Mouse (Mus musculus): ENCODE data around the gene Dnajb4. TPM values are rescaled to one million over a fixed set of nuclear protein-coding genes. Genes with fewer than 3 reads are reported as not detected.

Dnajb4 gene
- total and polyA plus RNA-seq, 3 experiments, result 10.7 to 14.6 TPM; not detected in 1

DNA sequence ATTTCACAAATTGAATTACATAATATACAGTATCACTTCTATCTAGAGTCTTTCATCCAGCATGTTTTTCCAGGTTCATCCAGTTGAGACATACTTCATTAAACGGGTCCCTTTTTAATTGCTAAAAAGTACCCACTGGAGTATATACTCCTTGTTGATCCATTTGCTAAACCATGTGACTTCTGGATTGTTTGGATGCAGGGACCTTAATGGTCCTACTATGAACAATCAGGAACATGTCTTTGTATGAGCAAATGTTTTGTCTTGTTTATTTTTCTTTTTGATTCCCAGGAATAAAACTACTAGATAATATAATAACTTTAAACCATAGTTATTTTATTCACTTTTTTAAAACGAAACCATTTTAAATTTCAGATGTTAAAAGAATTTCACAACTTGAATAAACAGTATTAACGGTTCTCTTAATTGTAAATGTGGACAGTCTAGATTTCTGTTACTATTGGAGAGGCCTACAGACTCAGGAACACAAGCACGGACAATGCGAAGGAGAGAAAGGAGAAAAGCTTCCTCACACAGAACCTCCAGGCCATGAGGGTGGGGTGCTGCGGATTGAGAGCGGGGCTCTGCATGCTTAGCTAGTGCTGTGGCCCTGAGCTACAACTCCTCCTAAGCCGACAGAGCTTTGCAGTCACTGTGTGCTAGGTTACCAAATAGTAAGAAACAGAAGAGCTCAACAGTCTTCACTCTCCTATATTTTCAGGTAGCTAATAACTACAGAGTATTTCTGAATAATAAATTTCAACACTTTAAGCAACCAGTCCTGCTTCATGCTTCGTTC, 19.2 kb downstream of the Dnajb4 start:
- H3K4me3 ChIP-seq (ENCODE audit: control insufficient read depth in 1 of 2, insufficient read depth in 1 of 2, low read depth in 2 of 2, low read length in 2 of 2), result peak overlapping the region; percentile 62 to 77
- H3K9me3 ChIP-seq (replicated peaks; ENCODE audit: insufficient read depth, low read length), result no peaks in the 10 kb centered on the region
- peak overlapping the region; percentile 78 for H3K9ac ChIP-seq (ENCODE audit: control insufficient read depth, low read depth, low read length, poor library complexity, severe bottlenecking)
- no peaks in the 10 kb centered on the region for H3K27me3 ChIP-seq (ENCODE audit: control insufficient read depth in 1 of 2, insufficient read depth in 2 of 2, low read length in 2 of 2)
- peak; percentile 63 for TF ChIP-seq MXI1 (IDR thresholded peaks at IDR 0.05; ENCODE audit: low read depth, low read length)
- TF ChIP-seq SMC3 (IDR thresholded peaks at IDR 0.05; ENCODE audit: low read depth, low read length), result no peak
- TF ChIP-seq ZNF384 (IDR thresholded peaks at IDR 0.05; ENCODE audit: low read depth, low read length), result no peak
- peak; percentile 82 for TF ChIP-seq ZKSCAN1 (IDR thresholded peaks at IDR 0.05; ENCODE audit: low read depth, low read length)
- no peak for TF ChIP-seq USF1 (IDR thresholded peaks at IDR 0.05; ENCODE audit: low read depth, low read length)
- no peak for TF ChIP-seq ELF1 (IDR thresholded peaks at IDR 0.05; ENCODE audit: low read depth, low read length)
- TF ChIP-seq GATA1 (IDR thresholded peaks at IDR 0.05; ENCODE audit: low read depth, low read length), result no peak
- 0 out of 4 replicates have a peak, but pooled peaks of 1 of the 2 experiments have one; percentile 21 for TF ChIP-seq EP300 (IDR thresholded peaks at IDR 0.05; ENCODE audit: low read depth in 1 of 2, low read length in 2 of 2)
- TF ChIP-seq POLR2AphosphoS5 (IDR thresholded peaks at IDR 0.05; ENCODE audit: borderline replicate concordance, low read depth, low read length), result no peak
- TF ChIP-seq MAX (IDR thresholded peaks at IDR 0.05; ENCODE audit: low read length), result 0 out of 2 replicates have a peak, but pooled peaks have one; percentile 43
- TF ChIP-seq ETS1 (IDR thresholded peaks at IDR 0.05; ENCODE audit: low read depth, low read length), result no peak
- TF ChIP-seq ZMIZ1 (IDR thresholded peaks at IDR 0.05; ENCODE audit: low read depth, low read length), result no peak
- 0 out of 2 replicates have a peak, but pooled peaks have one; percentile 8 for TF ChIP-seq TCF12 (IDR thresholded peaks at IDR 0.05; ENCODE audit: low read depth, low read length)
- no peak for TF ChIP-seq MYB (IDR thresholded peaks at IDR 0.05; ENCODE audit: low read depth, low read length)
- TF ChIP-seq KAT2A (conservative IDR thresholded peaks at IDR 0.05; ENCODE audit: low read depth, low read length), result no peak
- TF ChIP-seq CHD1 (IDR thresholded peaks at IDR 0.05; ENCODE audit: low read depth, low read length), result no peak; the same call in none of the 2 replicates
- peak; percentile 61; the same call in 1 of the 2 replicates for TF ChIP-seq MAZ (IDR thresholded peaks at IDR 0.05; ENCODE audit: low read depth, low read length)
- peak overlapping the region; percentile 82 for H3K27ac ChIP-seq (ENCODE audit: control insufficient read depth, low read depth, low read length)
- H3K4me1 ChIP-seq (ENCODE audit: control insufficient read depth in 1 of 2, insufficient read depth in 2 of 2, low read length in 2 of 2), result peaks cover 4 to 8% of the 10 kb centered on the region in 2 experiments; a peak in 3 of 4 replicates
- peaks cover 2 to 31% of the 10 kb centered on the region in 2 experiments for H3K36me3 ChIP-seq (ENCODE audit: control insufficient read depth in 1 of 2, insufficient read depth in 2 of 2, low read length in 2 of 2)
- H3K79me2 ChIP-seq (ENCODE audit: control insufficient read depth, insufficient read depth, low read length, poor library complexity), result peaks cover 46% of the 10 kb centered on the region
- DNase-seq (ENCODE audit: low read depth, low spot score), result peak; percentile 79

DNA sequence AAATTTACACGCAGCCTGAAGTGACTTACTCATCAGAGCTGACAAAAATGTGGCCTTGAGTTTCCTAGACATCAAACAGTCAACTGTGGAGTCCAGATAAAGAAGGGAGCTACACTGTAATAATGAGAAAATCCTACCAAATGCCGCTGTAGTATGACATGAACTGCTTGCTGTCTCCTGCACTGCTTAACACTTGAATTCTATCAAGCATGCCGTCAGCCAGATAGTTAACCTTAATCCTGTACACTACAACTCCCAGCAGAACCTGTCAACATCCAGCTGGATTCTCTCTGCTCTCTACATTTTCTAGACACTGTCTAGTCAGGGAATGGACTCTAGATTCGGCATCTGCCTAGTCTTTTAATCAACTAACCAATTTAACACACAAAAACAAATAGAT, 20.8 kb downstream of the Dnajb4 start:
- H3K9me3 ChIP-seq (replicated peaks; ENCODE audit: insufficient read depth, low read length), result no peaks in the 10 kb centered on the region
- H3K27me3 ChIP-seq (ENCODE audit: control insufficient read depth in 1 of 2, insufficient read depth in 2 of 2, low read length in 2 of 2), result no peaks in the 10 kb centered on the region
- peaks cover 3 to 26% of the 10 kb centered on the region in 2 experiments for H3K36me3 ChIP-seq (ENCODE audit: control insufficient read depth in 1 of 2, insufficient read depth in 2 of 2, low read length in 2 of 2)
- TF ChIP-seq BHLHE40 (IDR thresholded peaks at IDR 0.05; ENCODE audit: borderline replicate concordance, low read depth, low read length) (no peak), MAFK (IDR thresholded peaks at IDR 0.05; ENCODE audit: borderline replicate concordance, low read depth, low read length) (no peak), TBP (IDR thresholded peaks at IDR 0.05; ENCODE audit: low read depth, low read length) (no peak), EP300 (IDR thresholded peaks at IDR 0.05; ENCODE audit: low read depth in 1 of 2, low read length in 2 of 2) (peak in 1 of 2 experiments; percentile 31; a peak in 1 of 4 replicates), GATA1 (IDR thresholded peaks at IDR 0.05; ENCODE audit: low read depth, low read length) (peak; percentile 19; the same call in 1 of the 2 replicates), MAZ (IDR thresholded peaks at IDR 0.05; ENCODE audit: low read depth, low read length) (no peak), RCOR1 (IDR thresholded peaks at IDR 0.05; ENCODE audit: low read depth, low read length) (no peak), TAL1 (IDR thresholded peaks at IDR 0.05; ENCODE audit: low read length) (peak; percentile 31; the same call in 1 of the 2 replicates), CTCF (IDR thresholded peaks at IDR 0.05 in 2 of 3, conservative IDR thresholded peaks at IDR 0.05 in 1 of 3; ENCODE audit: control insufficient read depth in 1 of 3, insufficient read depth in 1 of 3, low read depth in 2 of 3, low read length in 3 of 3, poor library complexity in 1 of 3, severe bottlenecking in 1 of 3) (no peak), MXI1 (IDR thresholded peaks at IDR 0.05; ENCODE audit: low read depth, low read length) (peak; percentile 49; the same call in 1 of the 2 replicates)
- H3K27ac ChIP-seq (ENCODE audit: control insufficient read depth, low read depth, low read length), result peak overlapping the region; percentile 17
- peak overlapping the region; percentile 23 for H3K9ac ChIP-seq (ENCODE audit: control insufficient read depth, low read depth, low read length, poor library complexity, severe bottlenecking)
- DNase-seq (ENCODE audit: low read depth, low spot score), result peak; percentile 66
- H3K79me2 ChIP-seq (ENCODE audit: control insufficient read depth, insufficient read depth, low read length, poor library complexity), result peaks cover 46% of the 10 kb centered on the region
- H3K4me3 ChIP-seq (ENCODE audit: control insufficient read depth in 1 of 2, insufficient read depth in 1 of 2, low read depth in 2 of 2, low read length in 2 of 2), result peak overlapping the region in 1 of 2 experiments; percentile 62; a peak in 2 of 4 replicates
- H3K4me1 ChIP-seq (ENCODE audit: control insufficient read depth in 1 of 2, insufficient read depth in 2 of 2, low read length in 2 of 2), result peaks cover 3 to 7% of the 10 kb centered on the region in 2 experiments; a peak in 3 of 4 replicates
